Mouse (Mus musculus) adrenal gland, adult 18-20 months (tissue): ENCODE measurements around the gene Hoxb2. TPM values are rescaled to one million over a fixed set of nuclear protein-coding genes. Genes with fewer than 3 reads are reported as not detected.
A peak's percentile ranks its signal among the peaks of the same experiment; 100 is the strongest.

ENCODE experiments used
- DNase-seq, 2 experiments: peaks; one replicate each; pipeline ENCODE4 v3.0.0; 2021 to 2022; ENCODE audit warnings: low spot score in 2 of 2
- total RNA-seq, 2 experiments: library from RNA; stranded (reverse); gene quantifications; 1 replicate in 1 of 2; 2 replicates in 1 of 2; pipeline ENCODE4 v1.2.3; 2021

Gene Hoxb2
- total RNA-seq, 2 experiments from 2014 or later, result 17.1 to 21.5 TPM

DNA sequence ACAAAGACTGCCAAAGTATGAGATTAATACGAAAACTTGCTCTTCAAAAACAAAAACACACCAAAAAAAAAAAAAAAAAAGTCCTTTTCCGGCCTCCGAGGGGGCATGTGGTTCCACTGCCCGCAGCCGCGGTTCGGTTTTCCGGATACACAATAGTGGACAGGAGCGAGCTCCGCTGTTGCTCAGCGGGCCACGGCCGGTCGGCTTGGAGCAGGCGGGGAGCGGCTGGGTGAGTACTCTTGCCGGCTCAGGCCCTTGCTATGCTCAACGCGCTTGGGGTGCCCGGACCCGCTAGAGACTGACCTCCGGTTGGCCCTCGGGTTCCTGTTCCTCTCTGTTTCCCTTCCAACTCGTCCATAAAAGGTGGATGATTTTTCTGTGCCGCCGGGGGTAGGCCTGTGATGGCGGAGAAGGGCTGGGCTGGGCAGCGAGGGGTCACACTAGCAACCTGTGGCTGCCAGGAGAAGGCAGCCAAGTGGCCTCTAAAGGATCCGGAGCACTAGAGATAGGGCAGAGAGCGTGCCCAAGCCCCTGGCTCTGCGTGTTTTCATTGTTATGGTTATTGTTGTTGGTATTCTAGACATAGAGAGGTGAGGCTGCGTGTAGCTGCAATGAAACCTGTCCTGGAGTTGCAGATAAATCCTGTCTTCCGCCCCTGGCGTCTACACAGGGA, 35.5 kb upstream of the Hoxb2 start:
- peak; percentile 66 to 75 for DNase-seq

GRCm38 (mm10) chr11:96315344-96315681, 35.0 kb upstream of the Hoxb2 start:
- DNase-seq, result peak in 1 of 2 experiments; percentile 53

GRCm38 (mm10) chr11:96316696-96317607, 33.4 kb upstream of the Hoxb2 start:
- DNase-seq, result no peak

DNA sequence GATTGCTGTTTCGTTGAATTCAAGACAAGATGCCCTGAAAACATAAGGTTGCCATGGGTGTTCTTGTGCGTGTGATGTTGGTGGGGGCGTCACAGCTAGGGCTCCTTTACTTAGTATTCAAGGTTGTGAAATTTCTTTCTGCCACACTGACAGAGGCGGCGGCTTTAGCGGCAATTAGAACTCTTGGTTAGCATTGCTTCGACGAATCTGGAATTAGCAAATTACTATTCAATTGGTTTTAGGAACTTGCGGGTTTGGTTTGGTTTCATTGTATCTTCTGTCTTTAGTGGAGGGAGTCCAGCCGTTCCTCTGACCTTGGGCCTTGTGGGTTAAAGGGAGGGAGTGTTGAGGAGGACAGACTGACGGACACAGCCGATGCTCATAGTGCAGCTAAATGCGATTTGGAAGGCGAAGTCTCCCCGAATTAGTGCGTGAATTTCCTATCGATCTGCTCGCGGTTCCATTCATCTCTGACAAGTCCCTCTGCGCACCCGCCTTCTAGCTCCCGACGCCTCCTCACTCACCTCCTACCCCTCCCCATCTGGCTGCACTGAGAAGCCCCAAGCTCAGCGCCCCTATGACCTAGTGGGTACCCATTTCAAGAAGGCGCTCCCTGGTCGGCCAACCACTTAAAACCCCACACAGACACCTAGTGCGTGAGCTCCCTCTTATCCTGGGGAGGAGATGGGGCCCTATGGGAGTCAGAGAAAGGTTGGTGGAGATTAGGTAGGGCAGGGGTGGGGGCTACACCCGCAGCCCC, 32.5 kb upstream of the Hoxb2 start, which contains the start of gene Hoxb4:
Gene Hoxb4 (plus strand): TSS at position 660 of the 760 bp plus-strand sequence.
- DNase-seq, result peak in 1 of 2 experiments; percentile 54

- DNase-seq, result peak; percentile 64 to 69
These were observed 31.8 kb upstream of the Hoxb2 start for GRCm38 (mm10) chr11:96318368-96319070.

GRCm38 (mm10) chr11:96319071-96319902, 31.0 kb upstream of the Hoxb2 start:
- DNase-seq, result peak in 1 of 2 experiments; percentile 50

- peak; percentile 69 to 72 for DNase-seq
These were observed 30.4 kb upstream of the Hoxb2 start for GRCm38 (mm10) chr11:96319910-96320309.

DNA sequence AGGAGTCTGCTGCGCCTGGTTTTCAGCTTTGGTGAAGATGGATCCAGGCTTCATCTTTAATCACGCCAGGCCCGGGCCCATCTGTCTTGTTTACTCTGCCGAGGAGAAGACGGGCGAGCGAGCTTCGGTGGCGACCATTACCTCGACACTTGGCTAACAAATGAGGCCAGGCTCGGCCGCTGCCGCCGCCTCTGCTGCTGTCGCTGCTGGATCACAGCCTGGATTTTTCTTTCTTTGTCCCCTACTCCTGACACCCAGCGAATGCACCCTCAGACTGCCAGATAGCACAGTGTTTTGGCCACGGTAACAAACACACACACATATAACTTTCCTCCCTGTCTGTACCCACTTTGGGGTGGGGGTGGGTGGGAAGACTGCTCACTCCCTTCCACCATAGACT, 29.6 kb upstream of the Hoxb2 start:
- no peak for DNase-seq

GRCm38 (mm10) chr11:96321846-96322245, 28.5 kb upstream of the Hoxb2 start:
- no peak for DNase-seq

DNA sequence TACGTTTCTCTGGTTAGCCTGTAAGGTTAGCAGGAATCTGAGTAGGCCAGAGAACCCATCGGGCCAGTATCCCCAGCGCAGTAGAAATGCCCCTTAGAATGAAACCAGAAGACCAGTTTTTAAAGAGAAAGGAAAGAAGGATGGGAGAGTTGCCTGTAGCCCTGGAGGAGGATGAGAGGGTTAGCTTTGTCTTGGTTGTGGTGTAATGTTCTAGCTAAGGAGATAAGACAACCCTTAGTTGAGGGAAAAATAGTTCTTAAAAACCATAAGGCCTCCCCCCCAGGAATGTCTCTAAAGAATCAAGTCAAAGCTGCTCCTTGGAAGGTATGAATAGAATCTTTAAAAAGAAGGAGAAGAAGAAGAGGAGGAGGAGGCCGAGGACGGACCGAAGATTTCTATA, 27.6 kb upstream of the Hoxb2 start:
- no peak for DNase-seq

GRCm38 (mm10) chr11:96323154-96323553, 27.2 kb upstream of the Hoxb2 start, which contains the start of gene Hoxb3:
TSS of gene Hoxb3 (plus strand) at chr11:96323326.
- no peak for DNase-seq

GRCm38 (mm10) chr11:96324125-96324524, 26.2 kb upstream of the Hoxb2 start:
- DNase-seq, result no peak

DNA sequence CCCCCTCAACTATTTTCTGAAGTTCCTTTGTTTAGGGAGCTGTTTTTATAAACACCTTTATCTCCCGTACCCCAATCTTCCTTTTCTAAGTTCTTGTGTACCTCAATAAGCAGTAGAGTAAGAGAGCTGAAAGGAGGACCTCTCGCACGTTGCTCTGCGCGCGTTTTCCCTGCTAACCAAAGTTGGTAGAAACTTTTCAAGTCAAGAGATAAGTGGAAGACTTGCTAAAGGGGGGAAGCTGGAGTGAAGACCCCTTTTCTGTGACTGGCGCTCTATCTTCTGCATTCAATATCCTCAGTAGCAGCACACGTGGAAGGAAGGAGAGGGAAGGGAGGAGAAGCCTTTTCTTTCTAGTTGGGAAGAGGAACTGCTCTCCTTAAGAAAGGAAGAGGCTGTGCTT, 25.4 kb upstream of the Hoxb2 start:
- no peak for DNase-seq

DNA sequence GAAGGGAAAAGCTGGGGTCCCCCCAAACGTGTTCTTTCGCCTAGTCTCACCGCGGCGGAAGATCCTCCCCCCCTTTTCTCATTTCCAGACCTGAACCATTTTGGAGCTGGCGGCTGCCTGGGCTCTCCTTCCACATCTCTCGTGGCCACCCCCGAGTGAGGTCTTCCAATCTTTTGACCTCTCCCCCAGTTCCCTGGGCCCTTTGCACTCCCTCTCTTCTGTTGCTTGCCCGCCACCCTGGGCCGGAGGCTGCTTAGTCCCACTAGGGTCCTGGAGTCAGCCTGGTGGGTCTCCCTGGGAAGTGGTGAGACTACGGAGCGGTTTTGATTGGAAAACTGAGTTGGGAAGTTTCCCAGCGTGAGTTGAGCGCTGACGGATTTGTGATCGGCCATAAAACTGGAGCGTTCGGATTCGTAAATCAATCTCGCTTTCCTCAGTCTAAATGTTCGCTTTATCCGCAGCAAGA, 24.5 kb upstream of the Hoxb2 start:
- DNase-seq, result no peak

DNA sequence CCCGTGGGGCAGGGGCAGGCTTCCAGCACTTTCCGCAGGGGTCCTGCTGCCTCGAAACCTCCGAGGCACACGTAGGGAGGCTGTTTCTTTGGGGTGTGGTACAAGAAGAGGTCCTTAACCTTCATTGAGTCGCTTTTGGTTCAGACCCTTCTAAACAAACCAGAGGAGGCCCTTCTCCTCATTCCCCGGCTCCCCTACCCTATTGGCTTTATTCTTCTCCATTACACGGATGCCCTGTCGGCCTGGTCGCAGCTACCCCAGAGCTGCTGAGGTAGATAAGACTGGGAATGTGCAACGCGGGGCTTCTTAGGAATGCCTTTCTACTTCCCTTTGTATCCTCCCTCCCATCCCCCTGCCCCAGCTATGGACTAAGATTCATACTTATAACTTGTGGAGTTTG, 23.6 kb upstream of the Hoxb2 start:
- no peak for DNase-seq

DNA sequence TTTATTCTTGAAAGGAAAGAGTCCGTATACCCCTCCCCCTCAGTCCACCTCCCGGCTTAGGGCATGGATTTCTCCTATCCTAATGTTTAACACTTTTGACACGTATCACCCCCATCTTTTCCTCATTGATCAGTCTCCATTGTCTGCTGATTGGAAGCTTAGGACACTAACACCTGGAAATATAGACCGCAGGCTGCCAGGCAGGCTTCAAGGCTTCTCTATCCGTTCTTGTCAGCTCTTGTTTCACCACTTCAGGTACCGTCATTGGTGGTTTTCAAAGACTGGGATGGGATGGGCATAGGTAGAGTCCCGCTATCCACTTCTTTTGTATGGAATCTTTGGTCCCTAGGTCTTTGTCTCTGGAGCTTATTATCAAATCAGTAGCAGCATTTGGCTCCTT, 23.2 kb upstream of the Hoxb2 start:
- DNase-seq, result no peak

GRCm38 (mm10) chr11:96327750-96328149, 22.6 kb upstream of the Hoxb2 start:
- DNase-seq, result no peak

GRCm38 (mm10) chr11:96328605-96329004, 21.7 kb upstream of the Hoxb2 start:
- DNase-seq, result no peak

GRCm38 (mm10) chr11:96332105-96332504, 18.2 kb upstream of the Hoxb2 start:
- DNase-seq, result no peak

DNA sequence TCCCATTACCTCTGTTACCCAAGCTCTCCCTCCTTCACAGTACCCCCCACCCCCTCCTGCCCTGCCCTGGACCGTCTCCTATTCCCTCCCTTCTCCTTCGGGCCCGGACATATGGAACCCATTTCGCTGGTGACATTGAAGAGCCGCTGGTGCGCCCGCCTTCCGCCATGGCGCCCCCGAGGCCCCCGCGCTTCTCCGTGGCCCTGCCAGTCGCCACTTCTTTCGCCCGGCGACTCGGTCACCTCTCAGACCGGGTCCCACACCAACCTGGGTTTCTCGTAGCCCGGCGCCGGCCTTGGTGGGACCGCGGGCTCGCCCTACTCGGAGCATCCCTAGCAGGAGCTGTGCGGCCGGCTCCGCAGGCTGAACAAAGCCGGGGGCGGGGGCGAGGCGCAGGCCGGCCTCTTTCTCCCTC, 17.7 kb upstream of the Hoxb2 start:
- no peak for DNase-seq
